Mouse (Mus musculus) skeletal muscle tissue, adult 2 months (tissue): ENCODE measurements around the gene 4933415A04Rik.
A peak's percentile ranks its signal among the peaks of the same experiment; 100 is the strongest.

Experiments used
- DNase-seq: peaks from one replicate; pipeline ENCODE4 v3.0.0-alpha.2; 2012; ENCODE audit warnings: low read depth, low spot score

4933415A04Rik gene

DNA sequence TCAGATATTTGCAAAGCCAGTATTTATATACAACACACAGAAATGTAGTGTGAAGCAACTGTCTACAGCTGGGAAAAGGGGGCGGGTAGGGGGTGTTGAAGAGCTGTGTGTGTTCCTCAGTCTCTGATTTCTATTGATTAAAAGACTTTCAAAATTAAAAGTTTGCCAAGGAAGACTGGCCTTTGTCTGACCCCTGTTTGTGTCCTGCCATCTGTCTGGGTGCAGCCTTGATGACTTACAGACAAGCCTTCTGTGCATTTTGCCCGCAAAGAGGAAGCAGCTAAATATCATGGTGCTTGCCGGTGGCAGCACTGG is 11.8 kb upstream of the 4933415A04Rik start:
- no peak for DNase-seq

- no peak for DNase-seq
These were observed 11.3 kb upstream of the 4933415A04Rik start for GRCm38 (mm10) chr11:43575376-43576151.

DNA sequence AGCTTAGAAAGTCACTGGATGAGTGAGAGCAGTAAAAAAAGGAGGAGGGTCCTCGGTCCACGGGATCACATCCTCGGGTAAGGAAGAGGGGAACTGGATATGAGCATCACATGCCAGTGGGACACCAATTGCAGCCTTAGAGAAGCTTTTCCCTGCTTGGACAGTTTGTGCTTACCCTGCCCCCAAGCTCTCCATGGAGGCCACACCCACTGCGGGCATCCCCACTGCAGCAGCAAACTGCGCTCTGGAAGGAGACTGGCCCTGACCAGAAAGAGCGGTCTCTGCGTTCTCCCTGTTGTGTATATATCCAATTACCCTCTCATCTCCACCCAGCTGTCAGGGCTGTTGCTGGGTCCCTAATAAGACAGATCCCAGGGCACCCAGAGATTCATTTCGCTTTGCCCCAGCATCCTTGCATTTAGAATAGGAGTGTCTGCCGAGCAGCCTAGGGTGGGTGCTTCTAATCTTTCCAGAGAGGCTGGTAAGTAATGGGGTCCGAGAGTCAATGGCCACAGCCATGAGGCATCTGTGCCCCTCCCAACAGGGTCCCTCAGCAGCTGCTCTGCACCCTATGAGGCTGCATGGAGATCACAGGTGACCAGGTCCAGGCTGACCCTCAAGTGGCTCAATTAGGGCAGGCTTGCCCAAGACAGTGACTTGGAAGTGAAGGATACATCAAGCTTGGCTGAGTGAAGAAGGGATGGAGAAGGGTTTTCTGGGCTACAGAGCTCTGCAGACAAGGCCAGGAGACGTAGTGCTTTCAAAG is 8.9 kb upstream of the 4933415A04Rik start:
- DNase-seq = no peak

DNA sequence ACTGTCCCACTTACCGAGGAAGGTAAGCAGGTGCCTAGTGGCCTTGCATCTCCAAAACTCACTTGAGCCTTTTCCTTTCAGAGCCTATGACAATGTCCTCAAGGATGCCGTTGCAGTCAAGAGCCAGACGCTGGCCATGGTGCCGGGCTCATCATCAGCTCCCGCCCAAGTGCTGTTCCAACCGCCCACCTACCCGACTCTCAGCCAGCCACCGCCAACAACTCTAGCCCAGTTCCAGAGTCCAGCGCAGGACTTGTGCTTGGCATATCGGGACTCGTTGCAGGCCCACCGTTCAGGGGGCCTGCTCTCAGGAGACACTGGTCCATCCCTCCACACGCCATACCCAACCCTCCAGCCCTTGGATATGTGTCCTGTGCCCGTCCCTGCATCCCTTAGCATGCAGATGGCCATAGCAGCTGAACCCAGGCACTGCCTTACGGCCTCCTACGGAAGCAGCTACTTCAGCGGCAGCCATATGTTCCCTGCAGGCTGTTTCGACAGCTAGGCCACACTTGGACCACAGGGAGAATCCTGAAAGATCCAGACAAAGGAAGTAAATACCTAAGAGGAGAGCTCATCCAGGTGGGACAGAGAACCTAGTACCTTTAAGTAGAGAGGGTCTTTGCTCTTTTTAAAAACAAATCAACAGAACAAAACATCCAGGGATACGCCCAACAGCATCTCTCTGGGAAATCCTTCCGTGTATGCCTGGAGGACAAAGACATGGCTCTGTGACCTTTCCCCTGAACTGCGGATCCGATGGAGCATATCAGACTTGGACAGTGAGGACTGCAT is 1.4 kb upstream of the 4933415A04Rik start:
- DNase-seq = no peak

DNA sequence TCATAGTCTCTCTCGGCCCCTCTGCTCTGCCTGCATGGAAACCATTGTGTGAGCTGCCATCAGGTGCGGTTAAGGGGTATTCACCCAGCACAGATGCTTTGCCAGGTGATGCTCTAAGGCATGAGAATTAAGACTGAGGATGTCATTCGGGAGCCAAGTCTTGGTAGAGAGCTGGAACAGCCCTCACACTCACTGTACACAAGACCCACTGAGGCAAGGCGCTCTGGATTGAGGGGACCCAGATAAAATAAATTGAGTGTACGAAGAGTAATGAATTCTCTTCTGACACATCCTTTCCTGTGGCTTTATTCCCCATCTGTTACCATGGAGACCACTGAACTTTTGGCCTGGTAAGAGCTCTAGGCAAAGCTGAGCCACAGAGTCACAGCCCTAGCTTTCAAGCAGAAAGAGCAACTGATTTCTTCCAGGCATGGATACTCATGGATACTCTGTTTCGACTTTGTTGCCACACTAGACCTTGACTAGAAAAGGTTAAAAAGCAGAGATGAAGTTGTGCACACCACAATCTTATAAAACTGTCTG is 2.8 kb downstream of the 4933415A04Rik start:
- DNase-seq = no peak

GRCm38 (mm10) chr11:43601440-43601839 is 14.6 kb downstream of the 4933415A04Rik start, which contains the start of gene Fabp6:
Gene Fabp6 (minus strand): TSS chr11:43601540.
- DNase-seq = no peak

GRCm38 (mm10) chr11:43604207-43604606 is 17.4 kb downstream of the 4933415A04Rik start:
- no peak for DNase-seq

DNA sequence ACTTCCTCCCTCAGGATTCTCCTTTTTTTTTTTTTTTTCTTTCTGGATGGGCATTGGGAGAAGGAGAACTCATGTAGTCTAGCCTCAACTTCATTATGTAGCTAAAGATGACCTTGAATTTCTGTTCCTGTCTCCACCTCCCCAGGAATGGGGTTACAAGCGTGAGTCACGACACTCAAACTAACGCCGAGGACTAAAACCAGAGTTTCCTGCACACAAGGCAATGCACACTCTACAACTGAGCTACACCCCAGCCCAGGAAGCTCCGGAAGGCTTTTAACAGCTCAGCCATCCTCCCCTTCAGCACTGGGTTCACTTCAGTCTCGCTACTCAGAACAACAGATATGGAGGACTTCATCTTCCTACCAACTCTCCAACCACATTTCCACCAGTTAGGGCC is 18.1 kb downstream of the 4933415A04Rik start:
- DNase-seq = no peak

- no peak for DNase-seq
These were observed 19.0 kb downstream of the 4933415A04Rik start for GRCm38 (mm10) chr11:43605859-43606258.

GRCm38 (mm10) chr11:43608440-43608839 is 21.6 kb downstream of the 4933415A04Rik start:
- DNase-seq = no peak

GRCm38 (mm10) chr11:43610006-43610661 is 23.3 kb downstream of the 4933415A04Rik start:
- DNase-seq = no peak

DNA sequence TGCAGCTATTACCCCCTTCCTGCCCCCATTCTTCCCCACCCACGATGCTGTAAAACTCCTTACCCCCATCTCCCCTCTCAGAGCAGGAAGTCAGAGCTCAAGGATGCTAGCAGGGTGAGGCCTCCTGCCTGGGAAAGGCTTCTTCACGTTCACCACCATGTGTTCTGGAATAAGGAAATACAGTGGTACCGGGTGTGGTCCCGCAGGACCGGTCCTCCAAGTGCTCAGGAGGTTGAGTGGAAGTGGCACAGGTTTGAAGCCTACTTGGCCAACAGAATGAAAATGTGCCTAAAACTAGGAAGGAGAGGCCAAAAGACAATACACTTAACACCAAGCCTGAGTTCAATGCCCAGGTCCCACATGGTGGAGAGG is 23.8 kb downstream of the 4933415A04Rik start:
- DNase-seq = no peak

- DNase-seq = peak; percentile 44
These were observed 26.1 kb downstream of the 4933415A04Rik start for GRCm38 (mm10) chr11:43612834-43613488.

GRCm38 (mm10) chr11:43617924-43618323 is 31.1 kb downstream of the 4933415A04Rik start:
- DNase-seq = no peak

- no peak for DNase-seq
These were observed 31.6 kb downstream of the 4933415A04Rik start for GRCm38 (mm10) chr11:43618403-43618802.

GRCm38 (mm10) chr11:43621769-43622168 is 34.9 kb downstream of the 4933415A04Rik start:
- DNase-seq = no peak

GRCm38 (mm10) chr11:43624341-43624740 is 37.5 kb downstream of the 4933415A04Rik start:
- no peak for DNase-seq

DNA sequence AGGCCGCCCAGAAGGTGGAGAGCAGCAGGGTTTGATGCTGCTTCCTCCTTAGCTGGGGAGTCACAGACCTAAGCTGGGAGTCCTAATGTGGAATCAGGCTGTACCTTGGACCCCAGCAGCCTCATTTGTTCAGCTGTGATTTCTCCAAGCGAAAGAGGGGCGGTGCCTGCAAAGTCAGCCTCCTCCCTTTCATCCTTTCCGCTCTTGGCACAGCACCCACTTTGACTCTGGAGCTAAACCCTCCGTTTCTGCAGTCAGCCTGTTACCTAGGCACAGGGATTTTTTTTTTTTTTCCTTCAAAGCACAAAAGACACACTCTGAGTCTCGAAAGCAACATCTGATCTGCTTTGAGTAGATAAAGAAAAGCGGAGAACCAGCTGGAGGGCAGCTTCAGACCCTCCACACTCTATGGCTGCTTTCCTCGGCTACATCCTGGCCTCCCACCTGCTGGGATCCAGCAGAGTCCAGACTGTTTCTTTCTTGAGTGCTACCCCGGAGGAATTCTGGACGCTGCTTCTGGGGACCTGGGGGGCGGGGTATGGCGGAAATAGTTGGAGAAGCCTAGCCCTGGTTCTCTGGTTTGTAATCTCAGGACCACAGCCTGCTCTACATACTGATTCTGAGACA is 39.6 kb downstream of the 4933415A04Rik start:
- DNase-seq = no peak

DNA sequence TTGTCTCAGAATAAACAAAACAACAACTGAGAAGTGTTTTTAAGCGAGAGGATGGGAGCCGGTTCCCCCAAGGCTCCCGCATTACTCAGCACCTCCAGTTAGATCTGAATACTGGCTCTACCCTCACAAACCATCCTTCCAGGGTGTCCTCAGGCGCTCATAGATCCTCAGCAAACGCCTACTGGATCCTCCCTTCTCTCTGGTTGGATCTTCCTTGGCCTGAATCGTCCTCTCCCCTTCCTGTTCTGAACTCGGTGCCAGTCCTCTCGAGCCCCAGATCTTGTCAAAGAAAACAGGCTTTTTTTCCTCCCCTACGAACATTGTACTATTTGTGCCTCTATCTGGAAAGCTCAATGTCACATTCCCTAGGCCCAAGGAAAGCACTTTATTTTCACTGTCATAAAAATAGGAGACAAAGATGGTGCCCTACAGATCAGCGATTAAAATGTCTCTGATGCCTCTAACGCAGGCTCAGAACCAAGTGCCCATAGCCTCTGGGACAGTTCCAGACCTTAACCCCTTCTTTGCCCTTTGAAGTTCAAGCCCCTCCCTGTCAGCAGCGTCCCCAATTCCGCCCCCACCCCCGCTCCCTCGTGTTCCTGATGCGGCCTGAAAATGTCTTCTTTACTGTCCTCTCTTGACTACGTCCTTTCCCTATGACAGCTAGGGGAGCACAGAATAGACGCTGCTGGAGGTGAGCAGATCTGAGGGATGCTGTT is 40.2 kb downstream of the 4933415A04Rik start:
- DNase-seq = no peak

- no peak for DNase-seq
These were observed 44.8 kb downstream of the 4933415A04Rik start for GRCm38 (mm10) chr11:43631645-43632044.
